Mouse (Mus musculus) adrenal gland, postnatal 25 days (tissue): ENCODE measurements around the gene Rps6ka1. TPM values are rescaled to one million over a fixed set of nuclear protein-coding genes. Genes with fewer than 3 reads are reported as not detected.

ENCODE experiments used
- DNase-seq: peaks from one replicate; pipeline ENCODE4 v3.0.0; 2021; ENCODE audit warnings: mixed read lengths
- total RNA-seq: library from RNA; stranded (reverse); gene quantifications from 2 replicates; pipeline ENCODE4 v1.2.3, GENCODE M21; 2021

The Rps6ka1 gene
- total RNA-seq, 1 experiment from 2014 or later = 21.3 TPM

GRCm38 (mm10) chr4:133820806-133821560 lies 66.6 kb downstream of the Rps6ka1 start:
- DNase-seq = no peak

GRCm38 (mm10) chr4:133820166-133820565 lies 67.4 kb downstream of the Rps6ka1 start:
- no peak for DNase-seq

- no peak for DNase-seq
Observed at GRCm38 (mm10) chr4:133817356-133817755, 70.2 kb downstream of the Rps6ka1 start.

- no peak for DNase-seq
Observed at GRCm38 (mm10) chr4:133816504-133816875, 71.1 kb downstream of the Rps6ka1 start.

GRCm38 (mm10) chr4:133815635-133816503 lies 71.7 kb downstream of the Rps6ka1 start:
- DNase-seq = no peak

- peak; percentile 15 for DNase-seq
Observed at GRCm38 (mm10) chr4:133814804-133815515, 72.6 kb downstream of the Rps6ka1 start.

- peak; percentile 91 for DNase-seq
Observed at GRCm38 (mm10) chr4:133813992-133814803, 73.4 kb downstream of the Rps6ka1 start.

- DNase-seq = peak; percentile 96
Observed at GRCm38 (mm10) chr4:133813174-133813991, 74.2 kb downstream of the Rps6ka1 start.

- no peak for DNase-seq
Observed at GRCm38 (mm10) chr4:133804401-133805263, 83.0 kb downstream of the Rps6ka1 start.

- DNase-seq = no peak
Observed at GRCm38 (mm10) chr4:133800589-133800988, 87.0 kb downstream of the Rps6ka1 start.

Other genes starting within 250 kb of the Rps6ka1 start
- 20.9 and 23.0 TPM in 2 replicates for gene Zdhhc18, start 237.6 kb downstream of the Rps6ka1 start, total RNA-seq
- 17.1 and 24.6 TPM in 2 replicates for gene Pigv, start 215.2 kb downstream of the Rps6ka1 start, total RNA-seq
- 73.6 and 79.7 TPM in 2 replicates for gene Arid1a, start 131.0 kb downstream of the Rps6ka1 start, total RNA-seq
- gene Hmgn2, start 80.9 kb upstream of the Rps6ka1 start, total RNA-seq = 391 and 425 TPM in 2 replicates
- 45.2 and 55.0 TPM in 2 replicates for gene Dhdds, start 113.1 kb upstream of the Rps6ka1 start, total RNA-seq
- not detected in 2 replicates for gene Lin28a, start 131.0 kb upstream of the Rps6ka1 start, total RNA-seq
- not detected in 2 replicates for gene Zfp683, start 166.0 kb upstream of the Rps6ka1 start, total RNA-seq
- 0.15 TPM in 1 of 2 replicates, not detected in the other for gene Crybg2, start 173.0 kb upstream of the Rps6ka1 start, total RNA-seq
- 3.5 and 8.4 TPM in 2 replicates for gene Cd52, start 207.3 kb upstream of the Rps6ka1 start, total RNA-seq
- gene Ubxn11, start 214.8 kb upstream of the Rps6ka1 start, total RNA-seq = 8.1 and 9.4 TPM in 2 replicates
- gene Sh3bgrl3, start 241.0 kb upstream of the Rps6ka1 start, total RNA-seq = 62.5 and 73.2 TPM in 2 replicates